Mouse (Mus musculus) adrenal gland, postnatal 25 days (tissue): ENCODE results near the gene Abhd6. TPM values are rescaled to one million over a fixed set of nuclear protein-coding genes. Genes with fewer than 3 reads are reported as not detected.

Source experiments
- DNase-seq: peaks from one replicate; pipeline ENCODE4 v3.0.0; 2021; ENCODE audit warnings: mixed read lengths
- total RNA-seq: library from RNA; stranded (reverse); gene quantifications from 2 replicates; pipeline ENCODE4 v1.2.3, GENCODE M21; 2021

Abhd6 gene
- total RNA-seq, 1 experiment from 2014 or later: 96.4 TPM

GRCm38 (mm10) chr14:8062537-8063301 is 60.0 kb downstream of the Abhd6 start:
- DNase-seq: no peak

GRCm38 (mm10) chr14:8063835-8064785 is 61.4 kb downstream of the Abhd6 start:
- no peak for DNase-seq

DNA sequence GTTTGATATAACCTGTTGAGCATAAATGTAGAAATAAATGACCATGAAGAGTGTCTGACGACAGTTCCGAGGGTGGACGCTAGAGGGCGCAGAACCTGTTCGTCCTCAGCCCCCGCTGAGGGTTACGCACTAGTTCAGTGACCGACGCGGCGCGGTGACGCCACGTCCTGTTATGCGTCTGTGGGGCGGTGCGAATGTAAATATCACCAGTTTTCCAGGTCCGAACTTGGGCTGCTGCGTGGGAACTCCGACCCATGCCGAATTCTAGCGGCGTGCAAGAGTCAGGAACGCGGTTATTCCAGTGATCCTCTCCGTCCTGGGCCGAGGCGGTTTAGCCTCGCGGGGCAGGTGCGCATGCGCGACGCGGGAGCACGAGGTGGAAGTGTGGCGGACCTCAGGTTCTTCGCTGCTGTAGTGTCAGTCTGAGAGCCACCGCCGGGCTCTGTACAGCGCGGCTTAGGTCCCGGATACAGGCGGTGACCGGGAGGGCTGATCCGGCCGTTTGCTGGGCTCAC is 77.5 kb downstream of the Abhd6 start, which contains the start of gene Rpp14:
Gene Rpp14, plus strand, starts transcription at position 203 of the 515 bp plus-strand sequence.
- peak; percentile 95 for DNase-seq

GRCm38 (mm10) chr14:8080718-8081117 is 78.0 kb downstream of the Abhd6 start:
- DNase-seq: no peak

- no peak for DNase-seq
These were observed 80.2 kb downstream of the Abhd6 start for GRCm38 (mm10) chr14:8082949-8083348.

DNA sequence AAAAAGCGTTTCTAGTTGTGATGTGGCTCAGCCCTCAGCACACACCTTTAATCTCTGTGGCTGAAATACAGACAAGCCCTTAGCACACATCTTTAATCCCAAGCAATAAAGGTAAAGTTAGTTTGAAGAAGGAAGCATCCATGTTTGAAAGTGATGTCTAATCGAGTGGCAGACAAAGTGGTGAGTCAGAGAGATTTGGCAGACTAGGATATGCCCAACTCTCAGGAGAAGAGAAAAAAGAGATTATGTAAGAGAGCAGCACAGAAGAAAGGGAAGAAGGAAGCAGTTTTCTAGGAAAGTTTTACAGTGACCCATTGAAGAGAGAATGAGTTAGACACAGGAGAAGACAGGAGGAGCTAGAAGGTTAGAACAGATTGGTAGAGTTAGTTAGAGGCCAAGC is 86.3 kb downstream of the Abhd6 start:
- DNase-seq: no peak

DNA sequence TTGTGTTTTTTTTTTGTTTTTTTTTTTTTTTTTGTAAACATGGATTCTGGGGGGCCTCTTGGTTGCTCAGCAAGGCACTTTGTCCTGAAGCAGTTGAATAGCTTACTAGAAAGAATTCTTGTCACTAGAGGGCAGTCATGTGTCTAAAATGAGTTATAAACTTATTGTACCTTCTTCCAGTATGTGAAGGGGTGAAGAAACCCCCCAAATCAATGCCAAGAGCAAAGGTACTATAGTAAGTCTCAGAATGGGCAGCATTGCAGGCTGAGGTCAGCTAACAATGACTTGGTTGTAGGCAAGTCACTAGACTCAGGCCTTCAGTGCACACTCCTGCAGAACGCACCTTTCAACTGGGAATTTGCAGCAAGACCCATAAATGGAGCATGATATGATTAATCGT is 89.9 kb downstream of the Abhd6 start:
- no peak for DNase-seq

- DNase-seq: peak; percentile 47
These were observed 90.7 kb downstream of the Abhd6 start for GRCm38 (mm10) chr14:8093427-8093826.

GRCm38 (mm10) chr14:8094931-8095561 is 92.3 kb downstream of the Abhd6 start:
- no peak for DNase-seq

DNA sequence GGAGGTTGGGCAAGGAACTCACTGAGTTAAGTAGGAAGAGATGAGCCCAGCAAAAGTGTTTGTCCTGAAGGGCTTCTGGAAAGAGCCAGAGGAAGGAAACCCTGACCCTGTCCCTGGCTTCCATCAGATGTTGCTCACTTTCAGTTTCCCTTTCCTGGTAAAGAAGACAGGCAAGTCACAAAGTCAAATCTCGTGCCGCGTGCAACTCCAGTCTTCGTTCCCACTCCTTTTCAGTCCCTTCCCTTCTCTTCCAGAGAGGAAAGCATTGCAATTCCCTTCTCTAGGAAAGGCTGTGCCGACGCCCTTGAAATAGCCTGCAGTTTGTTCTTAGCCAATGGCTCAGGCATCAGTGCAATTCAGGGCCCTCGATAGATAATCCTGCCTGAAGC is 92.9 kb downstream of the Abhd6 start:
- DNase-seq: peak; percentile 9

DNA sequence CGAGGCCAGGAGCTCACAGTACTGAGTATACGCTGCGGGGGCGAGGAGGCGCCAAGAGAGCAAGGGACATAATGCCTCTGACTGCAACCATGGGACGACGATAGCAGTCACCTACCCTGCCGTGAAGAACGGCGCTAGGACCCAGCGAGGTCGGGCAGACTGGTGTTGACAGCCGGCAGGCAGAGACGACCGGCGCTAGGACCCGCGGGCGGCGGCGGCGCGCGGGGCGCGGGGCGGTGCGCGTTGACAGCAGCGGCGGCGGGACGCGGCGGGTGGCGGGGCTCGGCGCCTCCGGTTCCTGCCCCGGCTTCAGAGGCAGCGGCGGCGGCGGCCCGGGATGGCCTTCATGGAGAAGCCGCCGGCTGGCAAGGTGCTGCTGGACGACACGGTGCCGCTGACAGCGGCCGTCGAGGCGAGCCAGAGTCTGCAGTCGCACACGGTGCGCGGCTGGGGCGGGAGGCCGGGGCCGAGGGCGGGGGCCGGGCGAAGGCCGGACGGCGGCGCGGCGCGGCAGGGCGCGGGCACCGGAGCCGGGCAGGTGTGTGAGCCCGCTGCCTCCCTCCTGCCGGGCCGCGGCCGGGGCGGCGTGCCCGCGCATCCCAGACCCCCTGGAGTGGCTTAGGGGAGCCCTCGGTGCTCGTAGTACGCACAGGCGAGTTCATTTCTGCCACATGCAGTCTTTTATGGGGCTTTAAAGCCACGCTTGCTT is 95.4 kb downstream of the Abhd6 start, which contains the start of gene Pxk:
Gene Pxk, plus strand, starts transcription at position 234 of the 709 bp plus-strand sequence.
- peak; percentile 96 for DNase-seq

DNA sequence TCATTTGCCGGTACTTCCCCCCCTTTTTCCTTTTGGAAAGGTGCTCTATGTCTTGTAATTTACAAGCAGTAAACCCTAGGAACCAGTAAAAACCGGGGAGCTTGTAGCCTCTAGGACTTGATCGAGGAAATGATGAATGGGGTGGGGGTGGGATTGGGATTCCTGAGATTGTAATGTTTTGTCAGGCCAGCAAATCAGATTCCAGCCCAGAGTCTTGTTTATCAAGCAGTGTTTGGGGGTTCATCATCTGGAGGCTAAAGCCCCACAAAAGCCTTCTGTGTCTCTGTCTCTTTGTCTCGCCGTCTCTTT is 95.9 kb downstream of the Abhd6 start:
- DNase-seq: no peak

DNA sequence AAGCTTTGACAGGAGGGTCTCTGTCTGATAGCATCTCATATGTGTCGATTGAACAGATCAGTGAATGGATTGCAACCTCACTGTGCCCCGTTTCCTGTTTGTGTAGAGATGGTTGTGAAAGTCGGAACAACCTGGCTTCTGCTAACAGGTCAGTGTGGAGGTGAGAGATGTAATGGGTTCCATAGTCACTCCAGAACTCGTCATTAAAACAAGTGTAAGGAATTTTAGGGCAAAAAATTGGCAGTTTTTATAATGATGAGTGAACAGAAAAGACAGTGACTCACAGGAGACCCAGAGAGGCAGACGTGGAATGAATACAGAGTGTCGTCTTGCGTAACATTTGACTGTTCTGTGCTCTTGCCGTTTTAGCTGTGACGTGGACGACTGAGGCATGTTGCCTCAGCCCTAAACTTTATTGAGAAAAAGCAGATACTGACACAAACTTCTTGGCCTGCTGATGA is 96.9 kb downstream of the Abhd6 start:
- peak; percentile 18 for DNase-seq

DNA sequence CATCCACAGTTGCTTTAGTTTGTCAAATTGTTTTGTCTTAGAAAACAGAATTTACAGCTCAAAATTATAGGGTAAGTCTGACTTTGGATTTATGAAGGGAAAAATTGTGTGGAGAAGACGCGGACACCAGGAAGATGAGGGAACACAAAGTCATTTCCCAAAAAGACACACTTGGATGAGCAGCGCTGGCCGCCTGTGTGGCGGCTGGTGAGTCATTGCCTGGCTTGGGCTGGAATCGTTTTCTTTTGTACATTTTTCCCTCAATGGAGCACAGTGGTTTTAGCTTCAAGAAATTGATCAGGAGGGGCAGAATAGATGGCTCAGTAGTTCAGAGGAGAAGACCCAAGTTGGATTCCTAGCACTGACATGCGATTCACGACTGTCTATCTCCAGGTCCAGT is 99.2 kb downstream of the Abhd6 start:
- DNase-seq: peak; percentile 27

GRCm38 (mm10) chr14:8102676-8103075 is 100.0 kb downstream of the Abhd6 start:
- no peak for DNase-seq

Other genes with a start within 250 kb of the Abhd6 start
- not detected in 2 replicates for gene Gm26661, start 211.3 kb upstream of the Abhd6 start, total RNA-seq
- gene Flnb, start 184.9 kb upstream of the Abhd6 start, total RNA-seq: 44.3 and 47.9 TPM in 2 replicates
- not detected in 2 replicates for gene Gm45521, start 45.6 kb upstream of the Abhd6 start, total RNA-seq
- gene Dnase1l3, start 8.3 kb upstream of the Abhd6 start, total RNA-seq: 0.33 and 0.39 TPM in 2 replicates
- 36.2 and 38.2 TPM in 2 replicates for gene Rpp14, start 77.5 kb downstream of the Abhd6 start, total RNA-seq
- gene Pxk, start 95.3 kb downstream of the Abhd6 start, total RNA-seq: 52.8 and 78.7 TPM in 2 replicates
- 313 and 323 TPM in 2 replicates for gene Pdhb, start 170.1 kb downstream of the Abhd6 start, total RNA-seq
- 12.9 and 13.7 TPM in 2 replicates for gene Kctd6, start 211.2 kb downstream of the Abhd6 start, total RNA-seq